Mouse (Mus musculus): ENCODE measurements around the gene Krt16.
"Not testable (repeated sequence)": the region's sequence is repeated elsewhere in the genome, so short reads cannot be mapped to it uniquely, and the experiment has no call there.

The Krt16 gene

GRCm38 (mm10) chr11:100257967-100258366 is 9.3 kb upstream of the Krt16 start:
- no peak for DNase-seq (ENCODE audit: low spot score)

GRCm38 (mm10) chr11:100255514-100255913 is 6.8 kb upstream of the Krt16 start:
- no peak for DNase-seq (ENCODE audit: low spot score)

GRCm38 (mm10) chr11:100254360-100255090 is 5.8 kb upstream of the Krt16 start:
- no peak for DNase-seq (ENCODE audit: low spot score)

GRCm38 (mm10) chr11:100246471-100246870 is 2.2 kb downstream of the Krt16 start:
- DNase-seq (ENCODE audit: low spot score) = not testable (repeated sequence)

DNA sequence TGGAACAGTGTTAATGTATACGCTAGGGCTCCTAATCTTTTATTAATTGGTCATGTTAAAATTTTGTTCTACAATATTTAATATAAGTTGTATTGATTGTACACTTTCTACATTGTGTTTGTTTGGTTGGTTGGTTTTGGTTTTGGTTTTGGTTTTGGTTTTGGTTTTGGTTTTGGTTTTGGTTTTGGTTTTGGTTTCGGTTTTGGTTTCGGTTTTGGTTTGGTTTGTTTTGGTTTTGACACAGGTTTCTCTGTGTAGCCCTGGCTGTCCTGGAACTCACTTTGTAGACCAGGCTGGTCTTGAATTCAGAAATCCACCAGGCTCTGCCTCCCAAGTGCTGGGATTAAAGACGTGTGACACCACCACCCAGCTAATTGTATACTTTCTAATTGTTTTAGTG is 8.4 kb downstream of the Krt16 start:
- DNase-seq (ENCODE audit: low spot score) = not testable (repeated sequence)

- DNase-seq (ENCODE audit: low spot score) = no peak
Measured at GRCm38 (mm10) chr11:100221741-100222140, 27.0 kb downstream of the Krt16 start.

DNA sequence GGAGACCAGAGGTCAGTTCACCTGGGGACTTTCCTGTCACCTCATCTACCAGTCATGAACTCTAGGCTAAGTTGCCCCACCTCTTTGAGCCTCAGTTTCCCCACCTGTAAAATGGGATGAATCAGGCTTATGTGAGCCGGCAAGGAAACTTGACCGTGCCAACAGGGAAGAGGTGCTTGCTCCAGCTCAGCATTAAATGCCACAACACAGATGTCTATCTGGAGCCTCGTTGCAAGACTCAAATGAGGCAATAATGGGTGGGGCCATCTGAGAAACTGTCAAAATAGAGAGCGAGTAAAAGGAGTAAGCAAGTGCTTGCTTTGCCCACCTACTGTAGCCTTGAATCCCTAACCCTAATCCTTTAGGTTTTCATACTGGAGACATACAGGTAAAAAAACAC is 29.4 kb downstream of the Krt16 start:
- no peak for DNase-seq (ENCODE audit: low spot score)

- no peak for DNase-seq (ENCODE audit: low spot score)
Measured at GRCm38 (mm10) chr11:100208542-100208941, 40.2 kb downstream of the Krt16 start.

GRCm38 (mm10) chr11:100207498-100207897 is 41.2 kb downstream of the Krt16 start, which contains the start of gene Krt14:
Krt14 (minus strand) TSS chr11:100207548.
- DNase-seq (ENCODE audit: low spot score) = no peak

DNA sequence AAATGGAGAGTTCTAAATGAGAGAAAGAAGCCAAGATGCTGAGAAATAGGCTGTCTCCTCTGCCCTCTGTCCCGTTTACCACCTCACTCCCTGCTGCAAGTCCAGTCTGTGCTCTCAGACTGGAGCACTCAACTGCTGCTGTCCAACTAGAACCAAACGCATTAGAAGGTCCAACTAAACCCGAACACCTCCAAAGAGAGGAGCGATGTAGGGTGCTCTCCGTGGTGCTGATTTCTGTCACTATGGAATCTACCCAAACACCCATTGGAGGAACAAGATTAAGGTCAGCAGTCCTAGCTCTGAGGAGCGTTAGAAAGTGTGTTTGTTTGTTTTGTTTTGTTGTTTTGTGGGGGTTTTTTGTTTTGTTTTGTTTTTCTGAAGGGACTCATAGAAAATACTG is 45.3 kb downstream of the Krt16 start:
- DNase-seq (ENCODE audit: low spot score) = no peak

GRCm38 (mm10) chr11:100202906-100203305 is 45.8 kb downstream of the Krt16 start:
- no peak for DNase-seq (ENCODE audit: low spot score)

DNA sequence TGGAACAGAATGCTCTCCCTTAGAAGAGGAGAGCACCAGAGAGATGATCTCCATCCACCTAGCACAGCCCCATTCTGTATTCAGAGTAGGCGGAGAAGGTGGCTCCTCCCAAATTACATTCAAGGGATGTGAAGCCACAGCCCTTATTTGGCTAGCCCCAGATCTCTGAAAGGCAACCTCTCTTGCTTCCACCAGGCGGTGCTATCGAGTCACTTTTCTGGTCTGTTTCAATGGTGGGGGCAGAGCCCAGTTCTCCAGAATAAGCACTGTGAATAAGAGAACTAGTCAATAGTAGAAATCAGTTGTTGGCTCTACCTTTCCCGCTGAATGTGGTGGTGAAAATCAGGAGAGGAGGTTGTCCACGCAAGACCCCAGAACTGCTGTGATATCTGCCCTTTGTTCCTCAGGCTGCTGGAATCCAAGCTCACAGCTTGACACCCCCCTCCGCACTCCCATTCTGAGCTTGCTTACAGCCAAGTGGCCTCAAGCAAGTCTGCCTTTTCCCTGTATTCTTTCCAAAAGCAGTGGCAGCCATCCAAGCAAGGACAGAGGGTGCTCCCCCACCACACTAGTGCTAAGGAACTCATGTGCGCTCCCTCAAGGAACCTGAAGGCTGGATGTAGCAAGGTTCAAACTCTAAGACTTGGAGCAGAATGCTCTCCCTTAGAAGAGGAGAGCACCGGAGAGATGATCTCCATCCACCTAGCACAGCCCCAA is 48.4 kb downstream of the Krt16 start:
- no peak for DNase-seq (ENCODE audit: low spot score)

GRCm38 (mm10) chr11:100198666-100199065 is 50.0 kb downstream of the Krt16 start:
- DNase-seq (ENCODE audit: low spot score) = no peak

All from MN1 (cell line).